29 mouse cellular contexts compared by ENCODE assay signal in genomic region chr12:86688917-86689316, GRCm38 (mm10). TPM values are rescaled to one million over a fixed set of nuclear protein-coding genes. Genes with fewer than 3 reads are reported as not detected.
DNase-seq lines count a peak whose midpoint lies in the region; ATAC-seq and TF ChIP-seq lines count a peak whose summit lies in the region.
"Had no signal": no experiment of that assay in that cellular context is flagged by ENCODE, and none has a peak within 500 bp of the region (broad histone marks: within the 10 kb centered on the region; RNA-seq: fewer than 3 reads in every experiment).

No protein-coding gene starts in this region.

- H3K4me2 ChIP-seq in lung, postnatal 0 days (replicated peaks; ENCODE audit: low read depth, low read length): no peak overlapping the region
- H3K4me2 ChIP-seq in forebrain, embryonic 16.5 days (ENCODE audit: low read length): no peak overlapping the region
- H3K4me2 ChIP-seq: embryonic facial prominence, embryonic 15.5 days; forebrain, embryonic 15.5 days; heart, embryonic 13.5 days; hindbrain, embryonic 14.5 days; intestine, embryonic 15.5 days had no signal

- no peak overlapping the region for H3K9ac ChIP-seq in lung, postnatal 0 days (replicated peaks; ENCODE audit: low read depth)
- peak overlapping the region; percentile 13; the same call in 1 of the 2 replicates for H3K9ac ChIP-seq in ES-Bruce4 (ENCODE audit: low read depth, poor library complexity, severe bottlenecking)
- H3K9ac ChIP-seq in forebrain, embryonic 16.5 days (replicated peaks; ENCODE audit: low read depth, low read length): no peak overlapping the region
- H3K9ac ChIP-seq: embryonic facial prominence, embryonic 15.5 days; forebrain, embryonic 15.5 days; heart, embryonic 13.5 days; hindbrain, embryonic 14.5 days; intestine, embryonic 15.5 days had no signal

- H3K27ac ChIP-seq in lung, postnatal 0 days (ENCODE audit: low read length): peak overlapping the region; percentile 59; the same call in 1 of the 2 replicates
- H3K27ac ChIP-seq in ES-Bruce4 (ENCODE audit: insufficient read depth, low read length): peak overlapping the region; percentile 71
- H3K27ac ChIP-seq in limb, embryonic 10.5 days: peak overlapping the region; percentile 15; the same call in 1 of the 2 replicates
- no peak overlapping the region for H3K27ac ChIP-seq in forebrain, embryonic 16.5 days (ENCODE audit: low read length)
- H3K27ac ChIP-seq: embryonic facial prominence, embryonic 15.5 days; forebrain, embryonic 10.5 days; forebrain, embryonic 15.5 days; hindbrain, embryonic 14.5 days; intestine, embryonic 15.5 days had no signal

- peaks cover 13% of the 10 kb centered on the region; the same call in 1 of the 2 replicates for H3K4me1 ChIP-seq in lung, postnatal 0 days (ENCODE audit: insufficient read depth, low read depth, low read length)
- H3K4me1 ChIP-seq in lung, adult 2 months (ENCODE audit: control insufficient read depth, insufficient read depth, low read length): peaks cover 6% of the 10 kb centered on the region
- peaks cover 19% of the 10 kb centered on the region for H3K4me1 ChIP-seq in ES-Bruce4 (ENCODE audit: control insufficient read depth, insufficient read depth, low read length)
- H3K4me1 ChIP-seq in limb, embryonic 10.5 days: 0 out of 2 replicates have a peak, but pooled peaks cover 5% of the 10 kb centered on the region
- H3K4me1 ChIP-seq in forebrain, embryonic 16.5 days (replicated peaks; ENCODE audit: control insufficient read depth, insufficient read depth, low read length): peaks cover 9% of the 10 kb centered on the region

- H3K36me3 ChIP-seq in lung, postnatal 0 days (ENCODE audit: insufficient read depth, low read length): no peaks in the 10 kb centered on the region
- H3K36me3 ChIP-seq in ES-Bruce4 (ENCODE audit: control insufficient read depth, insufficient read depth, low read length, poor library complexity, severe bottlenecking): no peaks in the 10 kb centered on the region
- peaks cover 35% of the 10 kb centered on the region for H3K36me3 ChIP-seq in limb, embryonic 10.5 days
- H3K36me3 ChIP-seq in forebrain, embryonic 16.5 days (ENCODE audit: control insufficient read depth, insufficient read depth): peaks cover 19% of the 10 kb centered on the region
- H3K36me3 ChIP-seq: intestine, embryonic 15.5 days had no signal

- no peak for TF ChIP-seq POLR2A in lung, adult 2 months (IDR thresholded peaks at IDR 0.05; ENCODE audit: borderline replicate concordance, extremely low read depth, low read depth, low read length)
- no peak for TF ChIP-seq POLR2A in ES-Bruce4 (IDR thresholded peaks at IDR 0.05; ENCODE audit: insufficient read depth, low read length)

- intact Hi-C loops in heart, postnatal 14 days (cut with DNase I): no loop called here

- no peak for TF ChIP-seq EP300 in lung, postnatal 0 days (IDR thresholded peaks at IDR 0.05)
- no peak for TF ChIP-seq EP300 in ES-Bruce4 (IDR thresholded peaks at IDR 0.05; ENCODE audit: insufficient read depth, low read depth, low read length)

- no peak for TF ChIP-seq CTCF in lung, postnatal 0 days (IDR thresholded peaks at IDR 0.05)
- no peak for TF ChIP-seq CTCF in lung, adult 2 months (IDR thresholded peaks at IDR 0.05; ENCODE audit: insufficient read depth, low read length)
- no peak for TF ChIP-seq CTCF in ES-Bruce4 (IDR thresholded peaks at IDR 0.05; ENCODE audit: low read depth, low read length)

- H3K9me3 ChIP-seq in lung, postnatal 0 days (ENCODE audit: low read length): no peaks in the 10 kb centered on the region
- H3K9me3 ChIP-seq in ES-Bruce4 (replicated peaks; ENCODE audit: control insufficient read depth, insufficient read depth, low read length, poor library complexity, severe bottlenecking): no peaks in the 10 kb centered on the region
- no peaks in the 10 kb centered on the region for H3K9me3 ChIP-seq in limb, embryonic 10.5 days (replicated peaks)
- H3K9me3 ChIP-seq in forebrain, embryonic 16.5 days (ENCODE audit: control insufficient read depth, low read length): no peaks in the 10 kb centered on the region
- H3K9me3 ChIP-seq: embryonic facial prominence, embryonic 15.5 days; forebrain, embryonic 10.5 days; forebrain, embryonic 15.5 days; heart, embryonic 13.5 days; hindbrain, embryonic 10.5 days; intestine, embryonic 15.5 days had no signal

- H3K4me3 ChIP-seq in lung, postnatal 0 days (ENCODE audit: low read depth, low read length): no peak overlapping the region
- no peak overlapping the region for H3K4me3 ChIP-seq in lung, adult 2 months (replicated peaks; ENCODE audit: extremely low read depth, low read depth, low read length)
- H3K4me3 ChIP-seq in ES-Bruce4 (ENCODE audit: low read depth, low read length): no peak overlapping the region
- H3K4me3 ChIP-seq in limb, embryonic 10.5 days: no peak overlapping the region
- H3K4me3 ChIP-seq in forebrain, embryonic 16.5 days (replicated peaks; ENCODE audit: low read length): no peak overlapping the region
- H3K4me3 ChIP-seq: embryonic facial prominence, embryonic 15.5 days; erythroblast, embryonic 14.5 days; forebrain, embryonic 10.5 days; forebrain, embryonic 15.5 days; heart, adult 2 months; heart, embryonic 13.5 days; hindbrain, embryonic 10.5 days; intestine, embryonic 15.5 days had no signal

- no peaks in the 10 kb centered on the region for H3K27me3 ChIP-seq in lung, postnatal 0 days (replicated peaks; ENCODE audit: insufficient read depth, low read length)
- no peaks in the 10 kb centered on the region for H3K27me3 ChIP-seq in ES-Bruce4 (ENCODE audit: control insufficient read depth, insufficient read depth, low read length, poor library complexity, severe bottlenecking)
- H3K27me3 ChIP-seq in limb, embryonic 10.5 days (ENCODE audit: low read depth, poor library complexity, severe bottlenecking): no peaks in the 10 kb centered on the region
- no peaks in the 10 kb centered on the region for H3K27me3 ChIP-seq in forebrain, embryonic 16.5 days (replicated peaks; ENCODE audit: control insufficient read depth, insufficient read depth, low read length)
- H3K27me3 ChIP-seq: embryonic facial prominence, embryonic 15.5 days; forebrain, embryonic 15.5 days; heart, embryonic 13.5 days; intestine, embryonic 15.5 days had no signal

- ATAC-seq in lung, postnatal 0 days: no peak
- no peak for ATAC-seq in forebrain, embryonic 16.5 days
- ATAC-seq: forebrain, embryonic 15.5 days; intestine, embryonic 15.5 days had no signal

- 97% methylated on average over 27 of the region's 27 CpGs for WGBS in lung, postnatal 0 days
- WGBS in lung, adult 2 months: 97% methylated on average over 27 of the region's 27 CpGs
- 97% methylated on average over 27 of the region's 27 CpGs for WGBS in limb, embryonic 10.5 days
- WGBS in forebrain, embryonic 16.5 days: 96% methylated on average over 27 of the region's 27 CpGs

- peak; percentile 91 for DNase-seq in heart, adult 11 months
- DNase-seq in heart, postnatal 14 days: no peak
- DNase-seq in lung, postnatal 0 days (ENCODE audit: low spot score): no peak
- no peak for DNase-seq in lung, adult 2 months
- DNase-seq in limb, embryonic 10.5 days (ENCODE audit: low spot score): no peak
- DNase-seq: adrenal gland, adult 8-10 months; adrenal gland, postnatal 36 days; cerebellum, adult 11 months; cerebellum, postnatal 14 days; embryo, embryonic 11 days; gastrocnemius, postnatal 10 days; heart, adult 2 months; kidney, adult 18-20 months had no signal

RNA-seq across cellular contexts. Expression of gene Vash1, which starts 10.4 kb away (rescaled TPM):
- total RNA-seq in heart, postnatal 14 days (2021): 10 to 100 TPM; 23.4 to 32.5 TPM
- polyA plus RNA-seq in lung, postnatal 0 days (2015; fragmentation: Nextera tagmentation; extraction: Ambion mirVana): 9.0 and 10.9 TPM in 2 replicates
- 15.2 and 15.4 TPM in 2 replicates for polyA plus RNA-seq in lung, adult 2 months (2012; rRNA removed)
- polyA plus RNA-seq in ES-Bruce4 (2011; ENCODE audit: insufficient read depth, insufficient read length, low read depth, missing spikeins): 5.2 and 6.0 TPM in 2 replicates
- polyA plus RNA-seq in limb, embryonic 10.5 days (2016; fragmentation: Nextera tagmentation; extraction: Ambion mirVana): 9.2 and 9.5 TPM in 2 replicates
- 37.8 and 41.7 TPM in 2 replicates for polyA plus RNA-seq in forebrain, embryonic 16.5 days (2015; fragmentation: Nextera tagmentation; extraction: Ambion mirVana)
- polyA plus RNA-seq: erythroblast, embryonic 14.5 days had no signal

RNA-seq across cellular contexts. Expression of gene Angel1, which starts 37.3 kb away (rescaled TPM):
- 1 to 10 TPM; 3.8 to 4.3 TPM for total RNA-seq in heart, postnatal 14 days (2021)
- polyA plus RNA-seq in lung, postnatal 0 days (2015; fragmentation: Nextera tagmentation; extraction: Ambion mirVana): 4.2 and 5.2 TPM in 2 replicates
- 5.7 and 7.3 TPM in 2 replicates for polyA plus RNA-seq in lung, adult 2 months (2012; rRNA removed)
- polyA plus RNA-seq in ES-Bruce4 (2011; ENCODE audit: insufficient read depth, insufficient read length, low read depth, missing spikeins): 12.0 and 14.4 TPM in 2 replicates
- polyA plus RNA-seq in limb, embryonic 10.5 days (2016; fragmentation: Nextera tagmentation; extraction: Ambion mirVana): 11.0 and 11.9 TPM in 2 replicates
- polyA plus RNA-seq in forebrain, embryonic 16.5 days (2015; fragmentation: Nextera tagmentation; extraction: Ambion mirVana): 9.2 and 10.6 TPM in 2 replicates

RNA-seq across cellular contexts. Expression of gene Lrrc74a, which starts 45.3 kb away (rescaled TPM):
- not detected for total RNA-seq in heart, postnatal 14 days (2021)
- not detected in 2 replicates for polyA plus RNA-seq in lung, postnatal 0 days (2015; fragmentation: Nextera tagmentation; extraction: Ambion mirVana)
- polyA plus RNA-seq in lung, adult 2 months (2012; rRNA removed): not detected in 2 replicates
- not detected in 2 replicates for polyA plus RNA-seq in ES-Bruce4 (2011; ENCODE audit: insufficient read depth, insufficient read length, low read depth, missing spikeins)
- polyA plus RNA-seq in limb, embryonic 10.5 days (2016; fragmentation: Nextera tagmentation; extraction: Ambion mirVana): not detected in 2 replicates
- not detected in 2 replicates for polyA plus RNA-seq in forebrain, embryonic 16.5 days (2015; fragmentation: Nextera tagmentation; extraction: Ambion mirVana)
- total RNA-seq: adrenal gland, adult 8-10 months; adrenal gland, postnatal 36 days; common myeloid progenitor, adult 5-6 weeks; gastrocnemius, postnatal 10 days; gastrocnemius, postnatal 4 days; heart, adult 2 months; heart, postnatal 25 days had no signal
- polyA plus RNA-seq: brain, embryonic 14.5 days; embryonic facial prominence, embryonic 11.5 days; embryonic facial prominence, embryonic 15.5 days; erythroblast, embryonic 14.5 days; forebrain, embryonic 10.5 days; forebrain, embryonic 15.5 days; frontal cortex, adult 2 months; heart, adult 2 months; heart, embryonic 13.5 days; hindbrain, embryonic 10.5 days; hindbrain, embryonic 14.5 days; intestine, embryonic 15.5 days had no signal
